Mouse (Mus musculus) heart, postnatal 0 days (tissue): ENCODE measurements around the gene Sos2.

Experiments
- CTCF ChIP-seq: IDR thresholded peaks from 2 replicates; pipeline ENCODE4 v1.5.1; 2016; ENCODE audit warnings: antibody characterized with exemption, control low read depth, low read depth
- EP300 ChIP-seq: IDR thresholded peaks from 2 replicates; pipeline ENCODE4 v1.6.1; 2016; ENCODE audit warnings: antibody characterized with exemption, low read depth

GRCm38 (mm10) chr12:69693471-69693870, 11.8 kb upstream of the Sos2 start:
- TF ChIP-seq CTCF, result no peak
- TF ChIP-seq EP300, result no peak
